In genomic region chr16:33883046-33883975, GRCm38 (mm10) we compare ENCODE assay signal across 8 mouse cellular contexts. TPM values are rescaled to one million over a fixed set of nuclear protein-coding genes. Genes with fewer than 3 reads are reported as not detected.
DNase-seq lines count a peak whose midpoint lies in the region; ATAC-seq lines count a peak whose summit lies in the region.

No protein-coding gene starts in this region.

- ATAC-seq in hindbrain, embryonic 15.5 days (ENCODE audit: low FRiP score, low read depth) = peak; percentile 83
- ATAC-seq in neural tube, embryonic 15.5 days (ENCODE audit: low FRiP score) = peak; percentile 65

- no peak overlapping the region for H3K4me3 ChIP-seq in hindbrain, embryonic 15.5 days
- no peak overlapping the region for H3K4me3 ChIP-seq in neural tube, embryonic 15.5 days (replicated peaks)

- H3K4me1 ChIP-seq in hindbrain, embryonic 15.5 days (replicated peaks) = peaks cover 28% of the 10 kb centered on the region
- H3K4me1 ChIP-seq in neural tube, embryonic 15.5 days = peaks cover 22% of the 10 kb centered on the region

- intact Hi-C loops in left cerebral cortex, postnatal 4 days (cut with DNase I) = no loop called here
- intact Hi-C loops in gastrocnemius, postnatal 14 days (cut with DNase I; ENCODE audit: low total_unique reads) = loop anchor here (10.0 kb wide), 2 partner anchors 49 to 61 kb away; no protein-coding TSS in a partner anchor

- H3K27ac ChIP-seq in hindbrain, embryonic 15.5 days (replicated peaks) = peak overlapping the region; percentile 72
- H3K27ac ChIP-seq in neural tube, embryonic 15.5 days (replicated peaks) = peak overlapping the region; percentile 63

- 56% methylated on average over 16 of the region's 16 CpGs for WGBS in hindbrain, embryonic 15.5 days
- WGBS in neural tube, embryonic 15.5 days = 59% methylated on average over 15 of the region's 16 CpGs

- H3K9me3 ChIP-seq in hindbrain, embryonic 15.5 days = no peaks in the 10 kb centered on the region
- H3K9me3 ChIP-seq in neural tube, embryonic 15.5 days (replicated peaks) = no peaks in the 10 kb centered on the region

- no peaks in the 10 kb centered on the region for H3K36me3 ChIP-seq in hindbrain, embryonic 15.5 days
- H3K36me3 ChIP-seq in neural tube, embryonic 15.5 days = no peaks in the 10 kb centered on the region

- no peak overlapping the region for H3K9ac ChIP-seq in hindbrain, embryonic 15.5 days
- H3K9ac ChIP-seq in neural tube, embryonic 15.5 days (replicated peaks) = no peak overlapping the region

- DNase-seq in adrenal gland, adult 2 months = peak; percentile 31
- no peak for DNase-seq in adrenal gland, postnatal 10 days
- peak; percentile 62 for DNase-seq in left cerebral cortex, postnatal 4 days
- no peak for DNase-seq in left cerebral cortex, adult 9 months (ENCODE audit: low spot score in 2 of 2)
- DNase-seq in gastrocnemius, postnatal 14 days = no peak
- DNase-seq in cerebellum, adult 11-12 months = no peak

- H3K27me3 ChIP-seq in hindbrain, embryonic 15.5 days = no peaks in the 10 kb centered on the region
- no peaks in the 10 kb centered on the region for H3K27me3 ChIP-seq in neural tube, embryonic 15.5 days (replicated peaks)

- no peak overlapping the region for H3K4me2 ChIP-seq in hindbrain, embryonic 15.5 days
- H3K4me2 ChIP-seq in neural tube, embryonic 15.5 days = no peak overlapping the region

RNA-seq across cellular contexts. Expression of gene Itgb5, which starts 53.8 kb away (rescaled TPM):
- total RNA-seq in adrenal gland, adult 2 months (2021) = 100 to 1,000 TPM; 187 to 222 TPM
- 214 and 223 TPM in 2 replicates for polyA plus RNA-seq in adrenal gland, adult 2 months (2012; rRNA removed)
- 100 to 1,000 TPM; 106 to 114 TPM for total RNA-seq in adrenal gland, postnatal 10 days (2021)
- 10 to 100 TPM; 26.0 to 26.4 TPM for total RNA-seq in left cerebral cortex, postnatal 4 days (2021)
- polyA plus RNA-seq in hindbrain, embryonic 15.5 days (2015; fragmentation: Nextera tagmentation; extraction: Ambion mirVana) = 21.3 and 22.7 TPM in 2 replicates
- 19.2 and 20.1 TPM in 2 replicates for polyA plus RNA-seq in neural tube, embryonic 15.5 days (2015; fragmentation: Nextera tagmentation; extraction: Ambion mirVana)
- total RNA-seq in gastrocnemius, postnatal 14 days (2021) = 10 to 100 TPM; 31.9 to 33.3 TPM

Comparison
In these comparisons a context has a peak if more than half of its experiments do, and no peak if none do; other contexts are left out.
1. DNase-seq: peak in adrenal gland, adult 2 months (single experiment) and left cerebral cortex, postnatal 4 days (single experiment); none in adrenal gland, postnatal 10 days (single experiment), left cerebral cortex, adult 9 months (0 of 2), gastrocnemius, postnatal 14 days (single experiment) and cerebellum, adult 11-12 months (single experiment).